Mouse (Mus musculus) intestine, embryonic 16.5 days (tissue): ENCODE data around the gene Ddx28. TPM values are rescaled to one million over a fixed set of nuclear protein-coding genes. Genes with fewer than 3 reads are reported as not detected.

ENCODE experiments used
- ATAC-seq: fragments of 200-750 bp; cut with Nextera tagmentation; 2 replicates; pipeline ENCODE4 v1.8.0; 2017; ENCODE audit warnings: moderate TSS enrichment, moderate library complexity
- H3K27ac ChIP-seq: fragments of 300-500 bp; sonication (generic); 2 replicates; pipeline ENCODE4 v1.5.1; 2014; ENCODE audit warnings: mild to moderate bottlenecking, low read length
- H3K27me3 ChIP-seq: fragments of 300-500 bp; sonication (generic); replicated peaks from 2 replicates; pipeline ENCODE4 v1.6.1; 2014; ENCODE audit warnings: low read length, control low read depth, mixed read lengths; ENCODE audit not compliant: control insufficient read depth, insufficient read depth
- H3K36me3 ChIP-seq: fragments of 300-500 bp; sonication (generic); 2 replicates; pipeline ENCODE4 v1.6.1; 2014; ENCODE audit warnings: low read length, control low read depth; ENCODE audit not compliant: control insufficient read depth, insufficient read depth
- H3K4me1 ChIP-seq: fragments of 300-500 bp; sonication (generic); 2 replicates; pipeline ENCODE4 v1.6.1; 2014; ENCODE audit warnings: low read length, control low read depth, mixed read lengths; ENCODE audit not compliant: control insufficient read depth, insufficient read depth
- H3K4me2 ChIP-seq: fragments of 300-500 bp; sonication (generic); 2 replicates; pipeline ENCODE4 v1.6.1; 2014; ENCODE audit warnings: low read depth, low read length, control low read depth
- H3K4me3 ChIP-seq: fragments of 300-500 bp; sonication (generic); 2 replicates; pipeline ENCODE4 v1.5.1; 2014; ENCODE audit warnings: mild to moderate bottlenecking, low read length
- H3K9ac ChIP-seq: fragments of 300-500 bp; sonication (generic); 2 replicates; pipeline ENCODE4 v1.6.1; 2014; ENCODE audit warnings: low read depth, low read length
- H3K9me3 ChIP-seq: fragments of 300-500 bp; sonication (generic); 2 replicates; pipeline ENCODE4 v1.6.1; 2016; ENCODE audit warnings: low read length, control low read depth; ENCODE audit not compliant: control insufficient read depth
- WGBS: fragments of 180-500 bp; shearing (Covaris S2); extraction: QIAGEN DNeasy Blood & Tissue Kit; methylation state at CpG from one replicate; pipeline ENCODE4 v1.1.7; 2014; 5-methylcytosine and 5-hydroxymethylcytosine counted together
- polyA plus RNA-seq: library from polyadenylated mRNA; unstranded; fragments of >200 nt; fragmentation: Nextera tagmentation; extraction: Ambion mirVana; gene quantifications from 2 replicates; pipeline ENCODE4 v1.2.1, GENCODE M21; 2015

Gene Ddx28
- polyA plus RNA-seq, 1 experiment from 2014 or later, result 15.1 TPM

GRCm38 (mm10) chr8:106005875-106006274 lies 5.8 kb downstream of the Ddx28 start, which contains the start of gene Dpep2nb:
Dpep2nb (minus strand) TSS chr8:106005975.
- Histone ChIP-seq H3K27ac (no peak within 1 kb of the TSS), H3K4me3 (no peak within 1 kb of the TSS), H3K4me1 (peaks cover 11% of the 10 kb centered on the region), H3K9me3 (no peaks in the 10 kb centered on the region), H3K27me3 (no peaks in the 10 kb centered on the region), H3K9ac (no peak within 1 kb of the TSS), H3K36me3 (no peaks in the 10 kb centered on the region; the same call in 1 of the 2 replicates), H3K4me2 (no peak within 1 kb of the TSS)
- WGBS, result 81% methylated on average over 4 of the region's 4 CpGs
- no peak for ATAC-seq

GRCm38 (mm10) chr8:106004538-106005207 lies 7.0 kb downstream of the Ddx28 start:
- Histone ChIP-seq H3K9me3 (no peaks in the 10 kb centered on the region), H3K36me3 (no peaks in the 10 kb centered on the region; the same call in 1 of the 2 replicates), H3K9ac (no peak overlapping the region), H3K27me3 (no peaks in the 10 kb centered on the region), H3K4me1 (peaks cover 1% of the 10 kb centered on the region), H3K4me2 (no peak overlapping the region), H3K27ac (no peak overlapping the region), H3K4me3 (no peak overlapping the region)
- 77% methylated on average over 8 of the region's 8 CpGs for WGBS
- ATAC-seq, result no peak

GRCm38 (mm10) chr8:106001908-106002307 lies 9.8 kb downstream of the Ddx28 start:
- H3K4me1 ChIP-seq, result no peaks in the 10 kb centered on the region
- H3K4me2 ChIP-seq, result no peak overlapping the region
- H3K27me3 ChIP-seq, result no peaks in the 10 kb centered on the region
- no peak overlapping the region for H3K27ac ChIP-seq
- no peak for ATAC-seq
- no peak overlapping the region for H3K4me3 ChIP-seq
- H3K9ac ChIP-seq, result no peak overlapping the region
- H3K9me3 ChIP-seq, result no peaks in the 10 kb centered on the region
- no peaks in the 10 kb centered on the region for H3K36me3 ChIP-seq
- 83% methylated on average over 4 of the region's 4 CpGs for WGBS

- Histone ChIP-seq H3K27ac (no peak overlapping the region), H3K4me1 (no peaks in the 10 kb centered on the region), H3K4me2 (no peak overlapping the region), H3K4me3 (no peak overlapping the region), H3K27me3 (no peaks in the 10 kb centered on the region), H3K36me3 (no peaks in the 10 kb centered on the region), H3K9me3 (no peaks in the 10 kb centered on the region), H3K9ac (no peak overlapping the region)
- 86% methylated on average over 2 of the region's 2 CpGs for WGBS
- ATAC-seq, result no peak
Observed at GRCm38 (mm10) chr8:105998971-105999370, 12.7 kb downstream of the Ddx28 start.

- peaks cover 2% of the 10 kb centered on the region; the same call in 1 of the 2 replicates for H3K4me1 ChIP-seq
- ATAC-seq, result no peak
- no peaks in the 10 kb centered on the region for H3K36me3 ChIP-seq
- H3K9me3 ChIP-seq, result no peaks in the 10 kb centered on the region
- H3K9ac ChIP-seq, result no peak overlapping the region
- H3K4me3 ChIP-seq, result no peak overlapping the region
- WGBS, result 69% methylated on average over 7 of the region's 7 CpGs
- H3K27ac ChIP-seq, result no peak overlapping the region
- no peaks in the 10 kb centered on the region for H3K27me3 ChIP-seq
- H3K4me2 ChIP-seq, result no peak overlapping the region
Observed at GRCm38 (mm10) chr8:105996359-105996758, 15.3 kb downstream of the Ddx28 start.

- H3K27ac ChIP-seq, result no peak overlapping the region
- ATAC-seq, result no peak
- H3K9ac ChIP-seq, result no peak overlapping the region
- 59% methylated on average over 4 of the region's 4 CpGs for WGBS
- H3K27me3 ChIP-seq, result no peaks in the 10 kb centered on the region
- H3K36me3 ChIP-seq, result no peaks in the 10 kb centered on the region
- H3K4me1 ChIP-seq, result peaks cover 6% of the 10 kb centered on the region; the same call in 1 of the 2 replicates
- H3K4me3 ChIP-seq, result no peak overlapping the region
- H3K4me2 ChIP-seq, result no peak overlapping the region
- no peaks in the 10 kb centered on the region for H3K9me3 ChIP-seq
Observed at GRCm38 (mm10) chr8:105993226-105993625, 18.5 kb downstream of the Ddx28 start.

GRCm38 (mm10) chr8:105992499-105992898 lies 19.2 kb downstream of the Ddx28 start:
- H3K4me3 ChIP-seq, result no peak overlapping the region
- no peaks in the 10 kb centered on the region for H3K9me3 ChIP-seq
- H3K27ac ChIP-seq, result no peak overlapping the region
- WGBS, result 61% methylated on average over 5 of the region's 5 CpGs
- no peak overlapping the region for H3K4me2 ChIP-seq
- no peak for ATAC-seq
- no peaks in the 10 kb centered on the region for H3K27me3 ChIP-seq
- no peaks in the 10 kb centered on the region for H3K36me3 ChIP-seq
- no peak overlapping the region for H3K9ac ChIP-seq
- peaks cover 6% of the 10 kb centered on the region; the same call in 1 of the 2 replicates for H3K4me1 ChIP-seq

- Histone ChIP-seq H3K9me3 (no peaks in the 10 kb centered on the region), H3K27ac (no peak overlapping the region), H3K4me3 (no peak overlapping the region), H3K9ac (peak overlapping the region; percentile 26; the same call in 1 of the 2 replicates), H3K4me1 (peaks cover 6% of the 10 kb centered on the region; the same call in 1 of the 2 replicates), H3K27me3 (no peaks in the 10 kb centered on the region), H3K4me2 (0 out of 2 replicates have a peak overlapping the region, but pooled peaks have one; percentile 34), H3K36me3 (no peaks in the 10 kb centered on the region)
- 59% methylated on average over 2 of the region's 2 CpGs for WGBS
- ATAC-seq, result no peak
Observed at GRCm38 (mm10) chr8:105991546-105991945, 20.1 kb downstream of the Ddx28 start.

- 10% methylated on average over 15 of the region's 15 CpGs for WGBS
- H3K4me3 ChIP-seq, result 0 out of 2 replicates have a peak within 1 kb of the TSS, but pooled peaks have one; percentile 9
- H3K4me1 ChIP-seq, result peaks cover 6% of the 10 kb centered on the region; the same call in 1 of the 2 replicates
- H3K4me2 ChIP-seq, result peak within 1 kb of the TSS; percentile 34; the same call in 1 of the 2 replicates
- peak; percentile 81 for ATAC-seq
- no peak within 1 kb of the TSS for H3K27ac ChIP-seq
- H3K36me3 ChIP-seq, result no peaks in the 10 kb centered on the region
- H3K9ac ChIP-seq, result peak within 1 kb of the TSS; percentile 51
- no peaks in the 10 kb centered on the region for H3K27me3 ChIP-seq
- H3K9me3 ChIP-seq, result no peaks in the 10 kb centered on the region
Observed at GRCm38 (mm10) chr8:105990856-105991387, 20.8 kb downstream of the Ddx28 start, which contains the start of gene Dus2. Dus2 (plus strand) TSS chr8:105991337.
